Mouse (Mus musculus) lung, adult 2 months (tissue): Measurements from ENCODE around the gene S100a13. TPM values are rescaled to one million over a fixed set of nuclear protein-coding genes. Genes with fewer than 3 reads are reported as not detected.

Experiments
- DNase-seq: peaks from one replicate; pipeline ENCODE4 v3.0.0; 2022
- H3K4me1 ChIP-seq: fragments of 200-500 bp; 2 replicates; pipeline ENCODE4 v1.6.1; 2011; ENCODE audit warnings: low read length; ENCODE audit not compliant: control insufficient read depth, insufficient read depth
- H3K4me3 ChIP-seq: fragments of 200-500 bp; replicated peaks from 2 replicates; pipeline ENCODE3; 2011; ENCODE audit warnings: low read depth, mild to moderate bottlenecking, control low read depth, low read length; ENCODE audit errors: extremely low read depth
- CTCF ChIP-seq: fragments of 200-500 bp; IDR thresholded peaks from 2 replicates; pipeline ENCODE4 v1.5.1; 2011; ENCODE audit warnings: mild to moderate bottlenecking, low read length, control low read depth; ENCODE audit not compliant: insufficient read depth
- POLR2A ChIP-seq: fragments of 200-500 bp; IDR thresholded peaks from 2 replicates; pipeline ENCODE4 v1.6.1; 2011; ENCODE audit warnings: low read depth, mild to moderate bottlenecking, control low read depth, low read length, borderline replicate concordance; ENCODE audit errors: extremely low read depth
- WGBS: fragments of 180-500 bp; shearing (Covaris S2); methylation state at CpG from one replicate; pipeline ENCODE4 v1.1.7; 2018; 5-methylcytosine and 5-hydroxymethylcytosine counted together
- polyA plus RNA-seq: library from polyadenylated mRNA; depleted of rRNA; stranded (reverse); fragments of >200 nt; gene quantifications from 2 replicates; pipeline ENCODE4 v1.2.3, GENCODE M21; 2012

S100a13 gene
- polyA plus RNA-seq, 1 experiment: 103 TPM

GRCm38 (mm10) chr3:90515789-90516188, 1.6 kb downstream of the S100a13 start:
- H3K4me1 ChIP-seq: peaks cover 8% of the 10 kb centered on the region
- no peak for DNase-seq
- WGBS: 90% methylated on average over 4 of the region's 4 CpGs
- H3K4me3 ChIP-seq: no peak overlapping the region
- TF ChIP-seq CTCF (no peak), POLR2A (no peak)

- no peak overlapping the region for H3K4me3 ChIP-seq
- DNase-seq: no peak
- TF ChIP-seq CTCF: no peak
- TF ChIP-seq POLR2A: no peak
- peaks cover 8% of the 10 kb centered on the region for H3K4me1 ChIP-seq
- 72% methylated on average over 4 of the region's 4 CpGs for WGBS
These were observed 3.5 kb downstream of the S100a13 start for GRCm38 (mm10) chr3:90517711-90518110.

DNA sequence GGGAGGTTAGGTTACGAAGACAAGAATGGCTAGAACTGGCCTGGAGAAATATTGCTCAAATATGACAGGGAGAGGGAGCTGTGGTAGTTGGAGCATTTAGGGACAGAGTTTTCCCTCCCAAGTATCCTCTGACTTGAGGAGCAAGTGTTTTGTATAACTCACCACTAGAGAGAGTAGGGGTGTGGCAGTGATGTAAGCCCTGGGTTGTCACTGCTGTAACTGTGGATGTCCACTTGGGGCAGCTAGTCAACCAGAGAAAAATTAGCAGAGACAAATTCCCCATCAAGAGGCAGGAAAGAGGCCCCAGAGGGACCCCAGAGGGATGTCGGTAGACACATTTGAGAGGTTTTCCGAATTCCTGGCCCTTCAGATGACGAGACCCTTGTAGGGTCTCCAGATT, 11.2 kb downstream of the S100a13 start:
- WGBS: 55% methylated on average over 4 of the region's 4 CpGs
- Histone ChIP-seq H3K4me1 (no peaks in the 10 kb centered on the region; the same call in 1 of the 2 replicates), H3K4me3 (no peak overlapping the region)
- no peak for DNase-seq
- TF ChIP-seq CTCF (peak; percentile 45), POLR2A (no peak)

- DNase-seq: no peak
- TF ChIP-seq POLR2A (no peak), CTCF (no peak)
These were observed 11.8 kb downstream of the S100a13 start for GRCm38 (mm10) chr3:90526076-90526475.

GRCm38 (mm10) chr3:90526580-90526979, 12.3 kb downstream of the S100a13 start, which contains the start of gene S100a14:
Gene S100a14 (plus strand): TSS chr3:90526856.
- no peak within 1 kb of the TSS for H3K4me3 ChIP-seq
- TF ChIP-seq POLR2A (no peak), CTCF (no peak)
- DNase-seq: peak; percentile 54
- H3K4me1 ChIP-seq: no peaks in the 10 kb centered on the region; the same call in 1 of the 2 replicates
- 39% methylated on average over 5 of the region's 5 CpGs for WGBS

More at GRCm38 (mm10) chr3:90526076-90526475, 11.8 kb downstream of the S100a13 start:
- WGBS: 57% methylated on average over 2 of the region's 2 CpGs
- no peak overlapping the region for H3K4me3 ChIP-seq
- H3K4me1 ChIP-seq: no peaks in the 10 kb centered on the region; the same call in 1 of the 2 replicates

- no peak for TF ChIP-seq CTCF
- no peak for TF ChIP-seq POLR2A
- Histone ChIP-seq H3K4me3 (no peak overlapping the region), H3K4me1 (no peaks in the 10 kb centered on the region; the same call in 1 of the 2 replicates)
- DNase-seq: no peak
- 78% methylated on average over 7 of the region's 7 CpGs for WGBS
These were observed 13.1 kb downstream of the S100a13 start for GRCm38 (mm10) chr3:90527291-90527873.

- no peak for TF ChIP-seq POLR2A
- TF ChIP-seq CTCF: no peak
- 65% methylated on average over 5 of the region's 5 CpGs for WGBS
- no peak for DNase-seq
These were observed 17.5 kb downstream of the S100a13 start for GRCm38 (mm10) chr3:90531713-90532112.

DNA sequence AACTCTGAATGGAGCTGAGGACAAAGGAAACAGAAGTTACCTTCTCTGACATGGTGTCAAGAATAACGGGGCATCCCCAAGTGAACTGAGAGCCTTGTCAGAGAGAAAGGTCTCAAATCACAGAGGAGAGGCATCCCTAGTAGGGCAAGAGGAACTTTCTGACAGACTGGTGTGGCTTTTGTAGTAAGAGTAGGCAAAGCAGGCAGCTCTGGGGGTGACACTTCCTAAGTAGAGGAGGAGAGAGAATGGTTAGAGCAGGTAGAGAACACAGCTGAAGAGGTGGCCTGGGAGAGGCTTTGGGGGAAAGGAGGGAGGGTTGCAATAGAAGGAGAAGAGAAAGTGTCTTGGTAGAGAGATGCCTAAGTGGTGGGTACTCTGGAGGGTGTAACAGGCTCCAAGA, 21.2 kb downstream of the S100a13 start:
- no peak overlapping the region for H3K4me3 ChIP-seq
- 76% methylated on average over 1 of the region's 1 CpGs for WGBS
- H3K4me1 ChIP-seq: peaks cover 6% of the 10 kb centered on the region
- no peak for DNase-seq
- no peak for TF ChIP-seq CTCF

More at GRCm38 (mm10) chr3:90531713-90532112, 17.5 kb downstream of the S100a13 start:
- Histone ChIP-seq H3K4me1 (no peaks in the 10 kb centered on the region), H3K4me3 (no peak overlapping the region)

GRCm38 (mm10) chr3:90537141-90537904, 23.1 kb downstream of the S100a13 start, which contains the start of gene S100a16:
Gene S100a16 (plus strand): TSS chr3:90537254.
- Histone ChIP-seq H3K4me1 (peaks cover 11% of the 10 kb centered on the region), H3K4me3 (peak within 1 kb of the TSS; percentile 70)
- DNase-seq: peak; percentile 75
- 32% methylated on average over 10 of the region's 10 CpGs for WGBS
- TF ChIP-seq CTCF: no peak
- peak; percentile 90; the same call in 1 of the 2 replicates for TF ChIP-seq POLR2A

DNA sequence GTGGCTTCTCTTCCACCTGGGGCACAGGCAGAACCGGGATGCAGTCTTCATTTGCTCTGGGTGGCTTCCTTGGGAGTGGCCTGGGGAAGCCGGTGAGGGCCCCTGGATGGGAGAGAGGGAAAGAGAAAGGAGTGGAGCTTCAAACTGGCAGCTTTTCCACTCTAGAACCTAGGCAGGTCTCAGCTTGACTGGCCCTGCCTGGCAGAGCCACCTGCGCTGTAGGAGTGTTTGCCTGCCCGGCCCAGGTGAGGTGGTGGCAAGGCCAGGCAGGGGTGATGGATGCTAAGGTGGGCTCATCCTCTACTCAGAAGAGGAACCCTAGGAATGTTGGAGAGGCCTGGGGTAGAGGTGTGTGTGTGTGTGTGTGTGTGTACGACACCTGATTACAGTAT, 23.7 kb downstream of the S100a13 start:
- TF ChIP-seq POLR2A: no peak
- no peak for TF ChIP-seq CTCF
- H3K4me1 ChIP-seq: peaks cover 11% of the 10 kb centered on the region
- WGBS: 67% methylated on average over 5 of the region's 5 CpGs
- no peak for DNase-seq
- peak overlapping the region; percentile 70 for H3K4me3 ChIP-seq
